Mouse (Mus musculus) right cerebral cortex, postnatal 10 days (tissue): Measurements from ENCODE around the gene Cd3d.
"Not testable (repeated sequence)": the region's sequence is repeated elsewhere in the genome, so short reads cannot be mapped to it uniquely, and the experiment has no call there.

Experiments
- DNase-seq, 2 experiments: peaks; one replicate each; pipeline ENCODE4 v3.0.0; 2021; ENCODE audit warnings: low spot score in 2 of 2

The Cd3d gene

GRCm38 (mm10) chr9:44981676-44982075 is at the start of gene Cd3d:
Cd3d (plus strand) TSS chr9:44981786.
- no peak for DNase-seq

- DNase-seq: no peak
Measured at GRCm38 (mm10) chr9:44941756-44942155, 39.8 kb upstream of the Cd3d start.

DNA sequence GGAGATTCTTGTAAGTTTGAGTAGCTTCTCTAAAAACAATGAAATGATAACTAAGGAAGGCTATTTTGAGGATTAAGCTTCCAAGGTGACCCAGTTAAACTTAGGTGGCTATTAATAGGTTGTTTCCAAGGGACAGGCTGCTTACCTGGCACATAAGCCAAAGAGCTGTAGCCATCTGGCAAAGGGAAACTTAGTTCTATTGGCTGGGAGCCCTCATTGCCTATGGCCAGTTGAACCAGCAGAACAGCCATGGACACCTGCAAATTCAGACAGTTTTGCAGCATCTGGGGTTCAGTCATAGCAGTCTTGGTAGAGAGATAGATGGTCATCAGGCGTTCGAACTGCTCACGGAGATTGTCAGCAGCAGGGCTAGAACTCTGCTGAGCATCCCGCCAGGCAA is 39.2 kb upstream of the Cd3d start:
- DNase-seq: no peak

DNA sequence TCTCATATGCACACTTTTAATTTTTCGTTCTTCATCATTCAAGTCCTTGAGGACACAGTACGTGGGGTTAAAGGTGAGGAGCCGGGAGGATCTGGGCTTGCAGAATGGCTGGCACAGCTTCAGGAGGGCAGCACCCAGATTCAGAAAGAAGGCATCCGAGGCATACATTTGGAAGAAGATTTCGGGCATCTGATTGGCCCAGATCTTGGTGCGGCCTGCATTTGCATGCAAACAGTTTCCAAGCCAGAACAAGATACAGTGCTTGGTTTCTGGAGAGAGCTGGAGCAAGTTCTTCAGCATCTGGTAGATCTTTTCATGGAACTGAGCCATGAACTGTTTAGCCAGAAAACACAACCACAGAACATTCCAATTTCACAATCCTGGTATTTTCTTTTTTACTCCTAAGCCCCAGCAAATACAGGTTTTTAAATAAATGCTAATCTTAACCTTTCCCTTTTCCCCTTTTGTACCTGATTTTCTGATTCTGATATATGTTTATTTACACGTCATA is 35.3 kb upstream of the Cd3d start:
- DNase-seq: no peak

GRCm38 (mm10) chr9:44947836-44948235 is 33.8 kb upstream of the Cd3d start:
- no peak for DNase-seq

DNA sequence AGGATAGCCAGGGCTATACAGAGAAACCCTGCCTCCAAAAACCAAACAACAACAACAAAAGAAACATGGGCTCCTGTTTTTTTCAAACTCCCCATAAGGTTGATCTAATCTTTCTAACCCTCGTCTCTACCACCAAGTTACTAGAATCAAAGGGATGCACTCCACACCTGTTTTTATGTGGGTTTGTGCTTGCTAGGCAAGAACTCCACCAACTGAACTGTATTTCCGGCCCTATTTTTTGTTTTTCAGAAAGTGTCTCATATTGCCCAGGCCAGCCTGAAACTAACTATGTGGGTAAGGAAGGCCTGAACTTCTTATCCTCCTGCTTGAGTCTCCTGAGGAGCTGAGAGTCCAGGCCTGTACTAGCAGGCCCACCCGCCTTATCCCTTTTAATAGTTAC is 27.2 kb upstream of the Cd3d start:
- no peak for DNase-seq

- DNase-seq: peak; percentile 99 to 100
Measured at GRCm38 (mm10) chr9:44965126-44965832, 16.3 kb upstream of the Cd3d start, which contains the start of gene Ube4a. Ube4a (minus strand) TSS chr9:44965600.

DNA sequence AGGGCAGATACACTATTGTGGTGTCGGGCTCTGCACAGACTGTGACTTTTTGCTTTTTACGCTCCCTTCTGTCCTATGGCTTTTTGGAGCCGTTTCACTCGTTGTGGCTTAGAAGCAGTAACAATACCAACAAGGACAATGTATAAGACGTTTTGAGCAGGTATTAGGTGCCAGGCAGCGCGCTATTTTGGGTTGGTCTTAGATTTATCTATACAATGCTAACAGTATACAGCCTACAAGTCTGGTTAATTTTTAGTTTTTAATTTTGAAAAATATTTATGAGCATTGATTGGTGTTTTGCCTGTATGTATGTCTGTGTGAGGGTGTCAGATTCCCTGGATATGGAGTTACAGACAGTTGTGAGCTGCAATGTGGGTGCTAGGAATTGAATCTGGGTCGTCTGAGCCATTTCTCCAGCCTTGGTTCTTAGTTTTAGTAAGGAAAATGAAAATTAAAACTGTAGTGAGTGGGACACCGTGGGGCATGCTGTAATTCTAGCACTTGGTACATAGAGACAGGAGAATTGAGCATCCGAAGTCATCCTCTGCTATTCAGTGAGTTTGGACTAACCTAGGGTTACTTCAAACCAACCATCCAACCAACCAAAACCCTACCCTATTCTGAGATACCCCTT is 15.6 kb upstream of the Cd3d start:
- DNase-seq: no peak

- DNase-seq: peak; percentile 64 to 73
Measured at GRCm38 (mm10) chr9:44966815-44967242, 14.8 kb upstream of the Cd3d start.

- DNase-seq: not testable (repeated sequence)
Measured at GRCm38 (mm10) chr9:44967763-44968162, 13.8 kb upstream of the Cd3d start.

- DNase-seq: no peak
Measured at GRCm38 (mm10) chr9:44969450-44969849, 12.1 kb upstream of the Cd3d start.

DNA sequence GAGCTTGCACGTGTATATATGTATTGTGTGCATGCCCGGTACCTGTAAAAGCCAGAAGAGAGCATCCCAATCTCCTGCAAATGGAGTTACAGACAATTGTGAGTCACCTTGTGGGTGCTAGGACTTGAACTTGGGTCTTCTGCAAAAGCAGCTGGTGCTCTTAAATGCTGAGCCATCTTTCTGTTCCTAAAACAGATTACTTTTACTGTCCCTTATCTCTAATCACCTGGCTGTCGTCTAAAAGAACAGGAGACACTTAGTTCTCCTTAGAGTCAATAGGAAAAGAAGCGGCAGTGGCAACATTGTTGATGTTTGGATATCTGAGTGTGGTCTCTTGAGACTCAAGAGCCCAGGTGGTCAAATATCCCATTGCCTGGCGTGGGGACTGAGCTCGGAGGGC is 3.8 kb upstream of the Cd3d start:
- DNase-seq: no peak

GRCm38 (mm10) chr9:44979806-44980205 is 1.8 kb upstream of the Cd3d start:
- DNase-seq: no peak

GRCm38 (mm10) chr9:44980242-44980641 is 1.3 kb upstream of the Cd3d start, which contains the start of gene Cd3g:
Cd3g (minus strand) TSS chr9:44980431.
- no peak for DNase-seq

GRCm38 (mm10) chr9:44981104-44981503 is 482 bp upstream of the Cd3d start:
- no peak for DNase-seq

GRCm38 (mm10) chr9:44982081-44982480 is 495 bp downstream of the Cd3d start:
- DNase-seq: no peak

- no peak for DNase-seq
Measured at GRCm38 (mm10) chr9:44982531-44982930, 945 bp downstream of the Cd3d start.

DNA sequence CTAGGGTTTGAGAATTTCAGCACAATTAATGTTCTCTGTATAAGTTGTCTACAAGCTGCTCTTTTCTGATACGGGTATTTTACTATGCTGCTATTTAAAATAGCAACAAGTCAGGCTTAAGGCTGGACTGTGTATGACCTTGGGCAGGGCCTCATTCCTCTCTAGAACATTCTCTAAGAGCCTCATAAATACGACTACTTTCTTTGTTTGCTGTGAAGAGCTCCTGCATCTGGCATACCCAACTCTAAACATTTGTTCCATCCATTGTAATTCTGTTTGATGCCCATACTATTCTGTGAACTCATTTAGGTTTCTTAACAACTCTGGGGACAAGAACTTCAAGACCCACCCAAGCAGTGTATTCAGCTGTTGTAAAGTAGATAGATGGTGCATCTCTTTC is 1.4 kb downstream of the Cd3d start:
- no peak for DNase-seq

DNA sequence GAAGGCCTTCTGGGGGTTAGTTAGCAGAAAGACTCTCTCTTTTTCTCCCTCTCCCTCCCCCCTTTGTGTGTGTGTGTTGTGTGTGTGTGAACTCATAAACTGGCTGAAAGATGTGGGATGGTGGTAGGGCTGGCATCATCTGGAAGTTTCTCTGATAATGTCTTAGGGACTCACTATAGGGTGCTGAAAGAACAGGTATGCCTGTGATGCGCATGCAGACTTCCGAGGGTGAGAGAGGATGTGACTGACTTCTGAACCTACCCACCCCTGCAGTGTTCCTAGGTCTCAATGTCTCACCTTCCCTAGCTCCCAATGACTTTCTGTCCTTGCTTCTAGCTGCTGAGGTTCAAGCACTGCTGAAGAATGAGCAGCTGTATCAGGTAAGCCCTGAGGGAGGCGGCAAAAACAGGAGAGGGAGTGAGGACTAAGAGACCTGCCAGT is 4.2 kb downstream of the Cd3d start:
- DNase-seq: no peak

- DNase-seq: no peak
Measured at GRCm38 (mm10) chr9:44986242-44986781, 4.7 kb downstream of the Cd3d start.

- DNase-seq: no peak
Measured at GRCm38 (mm10) chr9:44986976-44987375, 5.4 kb downstream of the Cd3d start.

DNA sequence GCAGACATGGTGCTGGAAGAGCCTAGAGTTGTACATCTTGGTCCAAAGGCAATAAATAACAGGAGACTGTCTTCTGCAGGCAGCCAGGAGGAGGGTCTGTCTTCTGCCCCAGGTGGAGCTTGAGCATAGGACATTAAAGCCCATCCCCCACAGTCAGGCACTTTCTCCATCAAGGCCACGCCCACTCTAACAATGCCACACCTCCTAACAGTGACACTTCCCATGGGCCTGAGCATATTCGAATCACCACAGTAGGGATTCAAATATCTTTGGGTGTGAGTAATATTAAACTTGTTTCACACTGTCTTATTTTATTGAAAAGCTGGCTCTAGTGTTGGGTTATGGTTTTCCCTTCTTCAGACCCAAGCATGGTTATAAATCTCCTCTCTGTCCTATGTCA is 10.2 kb downstream of the Cd3d start:
- DNase-seq: no peak

DNA sequence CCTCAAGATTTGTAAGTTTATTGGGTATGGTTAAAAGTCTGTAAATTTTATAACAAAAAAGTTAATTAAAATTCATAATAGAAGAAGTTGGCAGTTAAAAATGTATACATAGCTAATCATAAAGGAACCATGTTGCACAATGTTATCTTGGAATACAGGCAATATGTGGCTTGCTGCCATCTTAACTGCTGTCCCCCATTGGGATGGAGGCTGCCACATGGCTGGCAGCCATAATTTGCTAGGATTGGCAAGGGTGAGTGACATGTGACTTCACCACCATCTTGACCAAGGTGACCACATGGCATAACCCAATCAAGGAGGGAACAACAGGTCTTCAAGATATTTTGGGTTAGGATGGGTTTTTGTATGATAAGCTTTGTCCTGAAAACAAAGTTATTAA is 10.7 kb downstream of the Cd3d start:
- DNase-seq: no peak
